ENCODE assay signal across 14 mouse cellular contexts in the genomic region with DNA sequence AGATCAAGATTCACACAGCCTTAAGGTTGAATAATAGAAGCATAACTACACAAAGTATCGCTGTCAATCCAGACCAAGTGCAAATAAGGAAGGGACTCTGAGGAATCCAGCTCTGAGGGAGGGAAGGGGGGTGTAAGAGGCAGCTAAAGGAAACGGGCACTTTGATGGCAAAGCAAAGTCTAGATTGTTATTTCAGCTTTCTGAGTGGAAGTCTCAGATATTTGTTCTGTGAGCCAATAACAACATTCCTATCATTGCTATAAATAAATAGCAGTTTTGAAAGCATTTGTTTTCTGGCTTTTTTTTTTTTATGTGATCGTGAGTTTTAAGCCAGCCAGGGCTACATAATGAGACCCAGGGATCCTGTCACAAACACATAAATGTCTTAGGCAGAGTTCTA.
"Had no signal": no experiment of that assay in that cellular context is flagged by ENCODE, and none has a peak within 500 bp of the region (broad histone marks: within the 10 kb centered on the region; RNA-seq: fewer than 3 reads in every experiment).

No protein-coding gene starts in this region.

- H3K27ac ChIP-seq: left cerebral cortex, adult 2 months; limb, embryonic 12.5 days; liver, embryonic 15.5 days; midbrain, embryonic 10.5 days; neural tube, embryonic 13.5 days had no signal

- DNase-seq: kidney, adult 8-10 months; kidney, postnatal 10 days; lung, adult 2 months; lung, postnatal 36 days; right cerebral cortex, postnatal 14 days had no signal

- H3K4me1 ChIP-seq: limb, embryonic 12.5 days; liver, embryonic 15.5 days; midbrain, embryonic 10.5 days; neural tube, embryonic 13.5 days had no signal

- ATAC-seq: intestine, postnatal 0 days; lung, postnatal 0 days; midbrain, embryonic 16.5 days had no signal

- H3K4me2 ChIP-seq: limb, embryonic 12.5 days; liver, embryonic 11.5 days; liver, embryonic 15.5 days; neural tube, embryonic 13.5 days had no signal

- H3K9ac ChIP-seq: limb, embryonic 12.5 days; liver, embryonic 15.5 days; neural tube, embryonic 13.5 days had no signal

- H3K9me3 ChIP-seq: liver, embryonic 15.5 days; midbrain, embryonic 10.5 days had no signal

- H3K36me3 ChIP-seq: limb, embryonic 12.5 days; liver, embryonic 15.5 days; midbrain, embryonic 10.5 days; neural tube, embryonic 13.5 days had no signal

- H3K4me3 ChIP-seq: left cerebral cortex, adult 2 months; limb, embryonic 12.5 days; liver, embryonic 15.5 days; midbrain, embryonic 10.5 days; neural tube, embryonic 13.5 days had no signal

- H3K27me3 ChIP-seq: limb, embryonic 12.5 days; liver, embryonic 15.5 days; neural tube, embryonic 13.5 days had no signal
